Mouse (Mus musculus) cerebellum, postnatal 10 days (tissue): ENCODE results near the gene Abca15.
A peak's percentile ranks its signal among the peaks of the same experiment; 100 is the strongest.
"Not testable (repeated sequence)": the region's sequence is repeated elsewhere in the genome, so short reads cannot be mapped to it uniquely, and the experiment has no call there.

Experiments
- DNase-seq, 2 experiments: peaks; one replicate each; pipeline ENCODE4 v3.0.0; 2021; ENCODE audit warnings: mixed read lengths in 2 of 2

Abca15 gene

GRCm38 (mm10) chr7:120328087-120328793, at the start of gene Abca15:
TSS of gene Abca15 (plus strand) at chr7:120328670.
- peak; percentile 75 to 78 for DNase-seq

GRCm38 (mm10) chr7:120285286-120285685, 43.2 kb upstream of the Abca15 start:
- peak; percentile 48 to 66 for DNase-seq

GRCm38 (mm10) chr7:120316086-120316485, 12.4 kb upstream of the Abca15 start:
- peak in 1 of 2 experiments; percentile 8 for DNase-seq

GRCm38 (mm10) chr7:120322963-120323362, 5.5 kb upstream of the Abca15 start:
- no peak for DNase-seq

- DNase-seq, result not testable (repeated sequence)
Observed at GRCm38 (mm10) chr7:120325911-120326310, 2.6 kb upstream of the Abca15 start.

- DNase-seq, result peak; percentile 68 to 73
Observed at GRCm38 (mm10) chr7:120327220-120328073, 1.0 kb upstream of the Abca15 start.

GRCm38 (mm10) chr7:120361159-120361558, 32.7 kb downstream of the Abca15 start:
- DNase-seq, result peak; percentile 39 to 56

GRCm38 (mm10) chr7:120409447-120409846, 81.0 kb downstream of the Abca15 start, which contains the start of gene Abca16:
TSS of gene Abca16 (plus strand) at chr7:120409647.
- DNase-seq, result no peak

GRCm38 (mm10) chr7:120412391-120412790, 83.9 kb downstream of the Abca15 start:
- DNase-seq, result peak; percentile 12 to 18

- DNase-seq, result no peak
Observed at GRCm38 (mm10) chr7:120426625-120427024, 98.2 kb downstream of the Abca15 start.

- no peak for DNase-seq
Observed at GRCm38 (mm10) chr7:120431464-120431863, 103.0 kb downstream of the Abca15 start.
